Mouse (Mus musculus): ENCODE measurements around the gene Rab43.
"Not testable (repeated sequence)": the region's sequence is repeated elsewhere in the genome, so short reads cannot be mapped to it uniquely, and the experiment has no call there.

Gene Rab43

DNA sequence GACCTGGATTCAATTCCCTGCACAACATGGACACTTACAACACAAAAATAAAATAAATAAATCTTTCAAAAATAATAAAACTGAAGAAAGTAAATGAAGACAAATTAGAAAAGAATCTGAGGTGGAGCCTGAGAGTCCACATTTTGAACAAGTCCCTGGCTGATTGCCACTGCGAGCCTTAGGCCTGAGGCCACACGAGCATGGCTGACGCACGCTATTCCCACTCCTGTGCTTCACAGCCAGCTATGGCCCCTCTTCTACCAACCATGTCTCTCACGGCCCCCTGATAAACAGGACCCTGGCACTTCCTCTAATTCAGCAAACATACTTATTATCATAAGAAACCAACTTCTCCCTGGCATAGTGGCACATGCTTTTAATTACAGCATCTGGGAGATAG is 25.3 kb downstream of the Rab43 start:
- no peak for DNase-seq (ENCODE audit: low spot score)

GRCm38 (mm10) chr6:87784033-87784432 is 27.9 kb downstream of the Rab43 start:
- DNase-seq (ENCODE audit: low spot score), result no peak

DNA sequence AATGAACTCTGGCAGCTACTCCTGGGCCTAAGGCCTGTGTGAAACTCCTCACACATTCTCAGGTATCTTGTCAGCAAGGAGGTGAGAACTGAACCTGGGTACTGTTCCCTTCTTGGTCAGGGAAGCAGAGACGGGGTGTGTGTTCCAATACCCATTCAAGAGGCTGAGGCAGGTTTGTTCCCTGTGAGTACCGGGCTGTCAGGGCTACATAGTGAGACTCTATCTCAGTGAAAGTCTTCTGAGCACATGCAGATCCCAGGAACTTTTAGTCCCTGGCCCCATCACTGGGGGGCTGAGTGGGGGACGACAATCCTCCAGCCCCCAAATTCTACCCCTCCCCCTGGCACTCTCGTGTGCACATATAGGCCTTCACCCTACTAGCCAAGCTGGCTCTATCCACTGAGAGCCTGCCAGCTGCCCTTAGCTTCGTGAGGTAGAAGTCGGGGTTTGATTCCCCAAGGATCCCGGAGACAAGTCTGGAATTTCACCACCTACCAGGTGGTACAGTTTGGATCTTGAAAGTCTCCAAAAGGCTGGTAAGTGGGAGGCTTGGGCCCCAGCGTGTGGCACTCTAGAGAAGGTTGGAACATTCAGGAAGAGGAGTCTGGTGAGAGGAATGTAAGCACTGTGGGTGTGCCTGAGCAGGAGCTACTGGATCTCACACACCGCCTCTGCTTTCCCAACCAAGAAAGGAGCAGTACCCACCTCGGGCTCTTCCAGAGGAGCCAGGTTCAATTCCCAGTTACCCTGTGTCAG is 31.2 kb downstream of the Rab43 start:
- DNase-seq (ENCODE audit: low spot score), result no peak

DNA sequence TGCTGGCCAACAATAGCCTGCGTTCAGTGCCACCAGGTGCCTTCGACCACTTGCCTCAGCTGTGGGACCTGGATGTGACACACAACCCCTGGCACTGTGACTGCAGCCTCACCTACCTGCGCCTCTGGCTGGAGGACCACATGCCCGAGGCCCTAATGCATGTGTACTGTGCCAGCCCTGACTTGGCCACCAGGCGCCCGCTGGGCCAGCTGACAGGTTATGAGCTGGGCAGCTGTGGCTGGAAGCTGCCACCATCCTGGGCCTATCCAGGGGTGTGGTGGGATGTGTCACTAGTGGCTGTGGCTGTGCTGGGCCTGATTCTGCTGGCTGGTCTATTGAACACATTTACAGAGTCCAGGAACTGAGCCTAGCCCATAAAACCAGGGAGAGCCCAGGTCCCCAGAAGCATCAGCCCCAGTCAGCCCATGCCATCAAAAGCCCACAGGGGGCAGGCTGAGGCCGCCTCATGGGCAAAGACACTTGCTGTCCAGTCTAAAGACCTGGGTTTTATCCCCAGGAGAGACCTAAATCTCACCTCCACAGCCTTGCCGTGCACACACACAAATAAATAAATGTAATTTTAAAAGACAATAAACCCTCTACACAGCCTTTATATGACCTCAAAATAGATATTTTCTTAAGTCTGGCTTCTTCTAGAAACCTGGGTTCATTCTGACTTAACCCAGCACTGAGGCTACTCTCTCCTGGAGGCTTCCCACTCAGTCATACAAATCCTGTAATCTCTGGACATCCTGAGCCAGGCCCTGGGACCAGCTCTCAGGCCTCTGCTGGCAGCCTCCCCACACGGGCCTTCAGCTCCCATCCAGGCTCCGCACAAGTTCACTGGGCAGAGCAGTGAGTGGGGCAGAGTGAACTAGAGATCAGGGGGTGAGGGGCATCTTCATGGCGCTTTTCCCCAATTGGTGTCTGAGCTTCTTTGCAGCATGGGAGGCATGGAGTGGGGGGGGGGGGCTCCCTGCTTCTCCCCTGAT is 32.5 kb downstream of the Rab43 start:
- no peak for DNase-seq (ENCODE audit: low spot score)

- no peak for DNase-seq (ENCODE audit: low spot score)
These were observed 33.4 kb downstream of the Rab43 start for GRCm38 (mm10) chr6:87778294-87779173.

GRCm38 (mm10) chr6:87777842-87778241 is 34.1 kb downstream of the Rab43 start, which contains the start of gene Gp9:
Gene Gp9 (plus strand): TSS chr6:87778072.
- DNase-seq (ENCODE audit: low spot score), result no peak

GRCm38 (mm10) chr6:87776663-87777062 is 35.3 kb downstream of the Rab43 start:
- no peak for DNase-seq (ENCODE audit: low spot score)

DNA sequence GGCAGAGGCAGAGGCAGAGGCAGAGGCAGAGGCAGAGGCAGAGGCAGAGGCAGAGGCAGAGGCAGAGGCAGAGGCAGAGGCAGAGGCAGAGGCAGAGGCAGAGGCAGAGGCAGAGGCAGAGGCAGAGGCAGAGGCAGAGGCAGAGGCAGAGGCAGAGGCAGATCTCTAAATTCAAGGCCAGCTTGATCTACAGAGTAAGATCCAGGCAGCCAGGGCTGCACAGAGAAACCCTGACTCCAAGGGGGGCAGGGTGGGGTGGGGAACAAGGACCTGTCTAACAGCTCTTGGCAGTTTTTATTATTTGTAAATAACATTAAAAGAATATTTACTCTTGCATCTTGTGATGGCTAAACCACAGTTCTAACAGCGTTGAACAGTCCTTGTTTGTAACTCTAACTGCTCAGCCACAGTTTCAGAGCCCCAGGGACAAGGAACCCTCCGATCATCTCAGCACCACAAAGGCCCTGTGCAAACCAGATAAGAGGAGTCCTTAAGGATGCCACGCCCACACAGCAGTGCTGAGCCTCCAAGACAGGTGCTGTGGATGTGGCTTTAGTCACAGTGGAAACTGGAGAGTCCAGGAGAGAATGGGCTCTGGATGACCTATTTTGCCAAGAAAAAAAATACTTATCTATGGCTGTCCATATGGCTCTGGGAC is 36.2 kb downstream of the Rab43 start:
- DNase-seq (ENCODE audit: low spot score), result no peak

GRCm38 (mm10) chr6:87774909-87775308 is 37.1 kb downstream of the Rab43 start:
- no peak for DNase-seq (ENCODE audit: low spot score)

GRCm38 (mm10) chr6:87774466-87774865 is 37.5 kb downstream of the Rab43 start:
- DNase-seq (ENCODE audit: low spot score), result no peak

DNA sequence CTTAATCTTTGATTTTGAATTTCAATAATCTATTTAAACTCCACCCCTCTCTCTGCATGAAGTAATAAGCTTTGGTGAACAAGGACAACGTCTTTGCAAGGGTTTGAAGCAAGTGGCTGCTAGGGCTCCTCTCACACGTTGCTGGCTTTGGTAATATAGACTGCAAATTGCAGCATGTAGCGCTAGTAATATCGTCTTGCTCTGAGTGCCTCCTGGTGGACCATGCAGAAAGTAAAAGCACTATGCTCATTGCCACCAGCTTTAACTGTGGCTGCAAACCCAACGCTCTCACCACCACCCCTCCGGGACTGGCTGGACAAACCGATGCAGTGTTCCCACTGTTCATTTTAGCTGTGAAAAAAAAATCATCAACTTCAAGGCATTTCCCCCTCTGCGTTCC is 41.3 kb downstream of the Rab43 start:
- DNase-seq (ENCODE audit: low spot score), result peak; percentile 25

DNA sequence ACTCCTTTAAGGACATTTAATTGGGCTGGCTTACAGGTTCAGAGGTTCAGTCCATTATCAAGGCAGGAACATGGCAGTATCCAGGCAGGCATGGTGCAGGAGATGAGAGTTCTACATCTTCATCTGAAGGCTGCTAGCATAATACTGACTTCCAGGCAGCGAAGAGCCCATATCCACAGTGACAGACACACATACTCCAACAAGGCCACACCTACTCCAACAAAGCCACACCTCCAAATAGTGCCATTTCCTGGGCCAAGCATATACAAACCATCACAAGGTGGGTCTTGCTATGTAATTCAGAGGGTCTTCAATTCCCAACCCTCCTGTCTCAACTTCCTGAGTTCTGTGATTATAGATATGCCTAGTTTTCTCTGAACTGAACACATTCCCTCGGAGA is 47.7 kb downstream of the Rab43 start:
- not testable (repeated sequence) for DNase-seq (ENCODE audit: low spot score)

DNA sequence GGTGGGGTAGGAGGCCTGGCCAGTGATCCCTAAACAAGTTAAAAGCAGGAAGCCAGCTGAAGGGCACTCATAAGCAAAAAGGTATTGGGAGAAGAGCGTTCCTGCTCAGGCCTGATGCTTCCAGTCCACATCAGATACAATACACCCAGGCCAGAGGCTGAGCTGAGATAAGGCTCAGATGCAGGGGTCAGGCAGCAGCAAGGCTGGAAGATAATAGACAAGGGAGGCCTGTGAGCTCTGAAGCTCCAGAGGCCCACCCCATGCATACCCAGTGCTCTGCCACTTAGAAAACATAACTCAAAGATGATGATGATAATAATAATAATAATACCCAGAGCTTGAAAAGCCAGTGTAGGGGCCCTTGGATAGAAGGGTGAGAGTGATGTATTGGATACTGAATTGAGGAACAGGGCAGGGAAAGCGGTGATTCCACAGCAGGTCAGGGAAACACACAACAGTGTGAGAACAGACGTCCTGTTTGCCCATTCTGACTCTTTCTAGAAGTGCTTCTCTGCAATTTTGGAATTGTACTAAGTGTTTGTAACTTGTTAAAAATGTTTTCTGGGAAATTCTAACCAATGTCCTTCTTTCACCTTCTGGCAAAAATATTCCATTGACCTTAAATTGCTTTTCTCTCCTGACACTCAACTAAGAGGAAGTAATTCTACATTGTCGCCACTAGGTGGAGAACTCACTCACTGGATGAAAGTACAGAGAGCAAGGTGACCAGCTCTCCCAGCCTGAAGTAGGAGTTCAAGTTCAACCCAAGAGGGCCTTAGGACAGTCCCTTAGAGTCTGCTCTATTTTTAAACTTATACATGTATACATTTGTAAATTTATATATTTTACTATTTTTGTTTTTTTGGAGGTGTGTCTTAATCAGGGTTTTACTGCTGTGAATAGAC is 48.3 kb downstream of the Rab43 start:
- peak; percentile 48 for DNase-seq (ENCODE audit: low spot score)

- DNase-seq (ENCODE audit: low spot score), result no peak
These were observed 49.8 kb downstream of the Rab43 start for GRCm38 (mm10) chr6:87762161-87762560.

DNA sequence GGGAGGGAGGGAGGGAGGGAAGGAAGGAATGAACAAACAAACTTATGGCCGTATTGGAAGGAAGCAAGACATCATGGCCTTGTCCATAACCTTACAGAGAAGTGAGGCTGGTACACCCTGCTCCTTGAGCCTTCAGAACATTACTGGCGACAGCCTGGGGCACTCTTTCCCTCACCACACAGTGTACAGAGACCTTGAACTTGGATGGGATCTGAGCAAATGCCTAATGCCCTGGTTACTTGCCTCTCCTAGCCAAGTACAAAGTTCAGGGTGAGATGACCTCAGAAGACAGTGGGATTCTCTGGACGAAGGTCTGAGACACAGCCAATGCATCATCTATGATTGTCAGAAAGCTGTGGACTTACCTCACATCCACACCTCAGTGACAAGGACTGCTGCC is 52.1 kb downstream of the Rab43 start:
- DNase-seq (ENCODE audit: low spot score), result no peak

DNA sequence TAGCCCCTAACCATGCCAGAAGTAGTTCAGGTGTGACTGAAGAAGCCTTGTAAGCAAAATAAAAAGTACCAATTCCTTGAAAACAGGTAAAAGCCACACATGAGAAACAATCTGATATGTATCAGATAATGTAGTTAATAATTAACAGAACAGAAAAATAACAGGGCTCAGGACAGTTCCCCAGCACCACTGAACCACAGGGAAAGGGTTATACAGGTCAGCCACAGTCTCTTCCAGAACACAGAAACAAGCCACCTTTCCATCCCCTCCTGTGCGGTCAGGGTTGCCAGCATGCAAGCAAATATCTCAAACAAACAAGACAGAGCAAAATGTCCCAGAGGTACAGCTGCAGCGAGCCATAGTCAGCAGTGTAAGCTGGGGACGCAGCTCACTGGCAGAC is 52.6 kb downstream of the Rab43 start:
- DNase-seq (ENCODE audit: low spot score), result no peak

GRCm38 (mm10) chr6:87756896-87757295 is 55.1 kb downstream of the Rab43 start:
- no peak for DNase-seq (ENCODE audit: low spot score)

- DNase-seq (ENCODE audit: low spot score), result no peak
These were observed 56.8 kb downstream of the Rab43 start for GRCm38 (mm10) chr6:87755196-87755595.

DNA sequence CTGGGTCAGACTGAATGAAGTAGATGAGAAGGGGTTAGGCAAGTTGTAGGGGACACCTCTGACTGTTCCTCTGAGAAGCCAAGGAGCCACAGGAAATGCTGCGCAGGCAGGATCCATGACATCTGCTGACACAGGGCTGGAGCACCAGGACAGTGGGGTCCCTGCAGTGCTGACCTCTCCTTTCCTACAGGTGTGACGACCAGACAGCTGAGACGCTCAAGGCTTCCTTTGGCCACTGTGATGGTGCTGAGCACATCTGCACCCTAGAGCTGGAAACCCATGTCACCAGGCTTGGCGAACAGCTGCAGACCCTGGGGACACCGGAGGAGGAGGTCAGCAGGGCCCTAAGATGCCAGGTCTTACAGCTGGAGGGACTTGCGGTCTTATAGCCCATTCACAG is 60.4 kb downstream of the Rab43 start:
- no peak for DNase-seq (ENCODE audit: low spot score)

GRCm38 (mm10) chr6:87750184-87750910 is 61.6 kb downstream of the Rab43 start:
- DNase-seq (ENCODE audit: low spot score), result no peak
